Mouse (Mus musculus) forebrain, embryonic 11.5 days (tissue): ENCODE results near the gene Edc4. TPM values are rescaled to one million over a fixed set of nuclear protein-coding genes. Genes with fewer than 3 reads are reported as not detected.

ENCODE experiments used
- ATAC-seq: fragments of 200-750 bp; cut with Nextera tagmentation; replicated peaks from 2 replicates; pipeline ENCODE4 v1.8.0; 2017; ENCODE audit warnings: moderate TSS enrichment; ENCODE audit not compliant: low FRiP score
- DNase-seq: peaks from one replicate; pipeline ENCODE4 v3.0.0-alpha.2; 2017; ENCODE audit warnings: low spot score
- H3K27ac ChIP-seq: fragments of 300-500 bp; sonication (generic); 2 replicates; pipeline ENCODE4 v1.5.1; 2014; ENCODE audit warnings: low read depth, low read length
- H3K27me3 ChIP-seq: fragments of 300-500 bp; sonication (generic); 2 replicates; pipeline ENCODE4 v1.6.1; 2014; ENCODE audit warnings: mild to moderate bottlenecking, low read length, mixed read lengths; ENCODE audit not compliant: control insufficient read depth, insufficient read depth
- H3K36me3 ChIP-seq: fragments of 300-500 bp; sonication (generic); 2 replicates; pipeline ENCODE4 v1.6.1; 2014; ENCODE audit warnings: mild to moderate bottlenecking, low read length, moderate library complexity, mixed read lengths; ENCODE audit not compliant: control insufficient read depth, insufficient read depth
- H3K4me1 ChIP-seq: fragments of 300-500 bp; sonication (generic); replicated peaks from 2 replicates; pipeline ENCODE4 v1.6.1; 2014; ENCODE audit warnings: low read length, mixed read lengths; ENCODE audit not compliant: control insufficient read depth, insufficient read depth
- H3K4me2 ChIP-seq: fragments of 300-500 bp; sonication (generic); 2 replicates; pipeline ENCODE4 v1.6.1; 2014; ENCODE audit warnings: low read depth, mild to moderate bottlenecking, low read length, moderate library complexity, mixed read lengths; ENCODE audit not compliant: severe bottlenecking
- H3K4me3 ChIP-seq: fragments of 300-500 bp; sonication (generic); 2 replicates; pipeline ENCODE4 v1.5.1; 2014; ENCODE audit warnings: low read depth, low read length
- H3K9ac ChIP-seq: fragments of 300-500 bp; sonication (generic); 2 replicates; pipeline ENCODE4 v1.6.1; 2014; ENCODE audit warnings: low read length
- H3K9me3 ChIP-seq: fragments of 300-500 bp; sonication (generic); 2 replicates; pipeline ENCODE4 v1.6.1; 2016; ENCODE audit warnings: low read length, mixed read lengths; ENCODE audit not compliant: control insufficient read depth
- WGBS: fragments of 180-500 bp; shearing (Covaris S2); extraction: QIAGEN DNeasy Blood & Tissue Kit; methylation state at CpG from one replicate; pipeline ENCODE4 v1.1.7; 2014; 5-methylcytosine and 5-hydroxymethylcytosine counted together
- polyA plus RNA-seq: library from polyadenylated mRNA; unstranded; fragments of >200 nt; fragmentation: Nextera tagmentation; extraction: Ambion mirVana; gene quantifications from 2 replicates; pipeline ENCODE4 v1.2.1, GENCODE M21; 2014

Edc4 gene
- polyA plus RNA-seq, 1 experiment from 2014 or later: 65.2 TPM

- H3K27ac ChIP-seq: no peak overlapping the region
- ATAC-seq (no peak), DNase-seq (no peak)
- H3K4me1 ChIP-seq: peaks cover 14% of the 10 kb centered on the region; the same call in 1 of the 2 replicates
- 81% methylated on average over 12 of the region's 12 CpGs for WGBS
- H3K4me2 ChIP-seq: no peak overlapping the region
- H3K36me3 ChIP-seq: peaks cover 8% of the 10 kb centered on the region
- no peaks in the 10 kb centered on the region for H3K9me3 ChIP-seq
- no peaks in the 10 kb centered on the region for H3K27me3 ChIP-seq
- no peak overlapping the region for H3K9ac ChIP-seq
- no peak overlapping the region for H3K4me3 ChIP-seq
These were observed 28.4 kb upstream of the Edc4 start for GRCm38 (mm10) chr8:105852146-105852729.

- ATAC-seq: no peak
- H3K27ac ChIP-seq: no peak within 1 kb of the TSS
- H3K9ac ChIP-seq: no peak within 1 kb of the TSS
- H3K4me3 ChIP-seq: no peak within 1 kb of the TSS
- peaks cover 14% of the 10 kb centered on the region; the same call in 1 of the 2 replicates for H3K4me1 ChIP-seq
- no peaks in the 10 kb centered on the region for H3K27me3 ChIP-seq
- WGBS: 89% methylated on average over 3 of the region's 3 CpGs
- no peaks in the 10 kb centered on the region for H3K9me3 ChIP-seq
- peaks cover 8% of the 10 kb centered on the region for H3K36me3 ChIP-seq
- no peak within 1 kb of the TSS for H3K4me2 ChIP-seq
- no peak for DNase-seq
These were observed 27.5 kb upstream of the Edc4 start, which contains the start of gene Cenpt for GRCm38 (mm10) chr8:105853178-105853577. Gene Cenpt (minus strand): TSS chr8:105853278.

GRCm38 (mm10) chr8:105854303-105854702 is 26.4 kb upstream of the Edc4 start:
- peak overlapping the region; percentile 78 for H3K4me3 ChIP-seq
- H3K36me3 ChIP-seq: peaks cover 1% of the 10 kb centered on the region; the same call in 1 of the 2 replicates
- H3K27me3 ChIP-seq: no peaks in the 10 kb centered on the region
- H3K9ac ChIP-seq: peak overlapping the region; percentile 79
- H3K4me1 ChIP-seq: peaks cover 14% of the 10 kb centered on the region
- WGBS: 27% methylated on average over 8 of the region's 8 CpGs
- H3K9me3 ChIP-seq: no peaks in the 10 kb centered on the region
- DNase-seq (no peak), ATAC-seq (peak; percentile 18; the same call in 1 of the 2 replicates)
- no peak overlapping the region for H3K27ac ChIP-seq
- H3K4me2 ChIP-seq: peak overlapping the region; percentile 26; the same call in 1 of the 2 replicates

GRCm38 (mm10) chr8:105854715-105855216 is 25.9 kb upstream of the Edc4 start, which contains the start of gene Thap11:
Gene Thap11 (plus strand): TSS chr8:105855132.
- DNase-seq (peak; percentile 97), ATAC-seq (peak; percentile 91)
- Histone ChIP-seq H3K27me3 (no peaks in the 10 kb centered on the region), H3K36me3 (no peaks in the 10 kb centered on the region), H3K4me3 (peak within 1 kb of the TSS; percentile 78), H3K4me1 (peaks cover 17% of the 10 kb centered on the region), H3K4me2 (peak within 1 kb of the TSS; percentile 97), H3K9me3 (no peaks in the 10 kb centered on the region), H3K27ac (peak within 1 kb of the TSS; percentile 62), H3K9ac (peak within 1 kb of the TSS; percentile 79)
- under 1% methylated on average over 43 of the region's 43 CpGs for WGBS

- ATAC-seq (peak; percentile 11; the same call in 1 of the 2 replicates), DNase-seq (no peak)
- H3K4me1 ChIP-seq: peaks cover 17% of the 10 kb centered on the region
- H3K9me3 ChIP-seq: no peaks in the 10 kb centered on the region
- H3K9ac ChIP-seq: peak overlapping the region; percentile 79
- H3K27ac ChIP-seq: peak overlapping the region; percentile 46
- H3K4me2 ChIP-seq: peak overlapping the region; percentile 97
- H3K27me3 ChIP-seq: no peaks in the 10 kb centered on the region
- H3K4me3 ChIP-seq: peak overlapping the region; percentile 78
- WGBS: under 1% methylated on average over 70 of the region's 71 CpGs
- H3K36me3 ChIP-seq: no peaks in the 10 kb centered on the region
These were observed 25.2 kb upstream of the Edc4 start for GRCm38 (mm10) chr8:105855248-105856167.

GRCm38 (mm10) chr8:105856168-105856835 is 24.4 kb upstream of the Edc4 start:
- Histone ChIP-seq H3K4me2 (peak overlapping the region; percentile 97), H3K4me3 (peak overlapping the region; percentile 78), H3K9ac (peak overlapping the region; percentile 79), H3K4me1 (peaks cover 17% of the 10 kb centered on the region), H3K36me3 (no peaks in the 10 kb centered on the region), H3K27me3 (no peaks in the 10 kb centered on the region), H3K27ac (no peak overlapping the region; the same call in 1 of the 2 replicates), H3K9me3 (no peaks in the 10 kb centered on the region)
- 26% methylated on average over 15 of the region's 15 CpGs for WGBS
- DNase-seq: peak; percentile 53
- ATAC-seq: no peak

GRCm38 (mm10) chr8:105858495-105858894 is 22.2 kb upstream of the Edc4 start:
- no peak overlapping the region for H3K4me3 ChIP-seq

GRCm38 (mm10) chr8:105859314-105859713 is 21.4 kb upstream of the Edc4 start:
- peak overlapping the region; percentile 88; the same call in 1 of the 2 replicates for H3K4me2 ChIP-seq
- H3K27me3 ChIP-seq: no peaks in the 10 kb centered on the region
- H3K36me3 ChIP-seq: no peaks in the 10 kb centered on the region
- H3K27ac ChIP-seq: peak overlapping the region; percentile 78; the same call in 1 of the 2 replicates
- no peaks in the 10 kb centered on the region for H3K9me3 ChIP-seq
- H3K9ac ChIP-seq: peak overlapping the region; percentile 58
- no peak for ATAC-seq
- DNase-seq: no peak
- peaks cover 28% of the 10 kb centered on the region for H3K4me1 ChIP-seq
- 88% methylated on average over 5 of the region's 5 CpGs for WGBS
- no peak overlapping the region for H3K4me3 ChIP-seq

More at GRCm38 (mm10) chr8:105858495-105858894, 22.2 kb upstream of the Edc4 start:
- ATAC-seq: no peak
- no peak overlapping the region for H3K4me2 ChIP-seq
- no peaks in the 10 kb centered on the region for H3K36me3 ChIP-seq
- H3K4me1 ChIP-seq: peaks cover 28% of the 10 kb centered on the region
- H3K9me3 ChIP-seq: no peaks in the 10 kb centered on the region
- no peak overlapping the region for H3K27ac ChIP-seq
- no peak overlapping the region for H3K9ac ChIP-seq
- no peaks in the 10 kb centered on the region for H3K27me3 ChIP-seq
- 85% methylated on average over 5 of the region's 5 CpGs for WGBS
- DNase-seq: no peak
